Comparison of ENCODE assay signal across 16 mouse cellular contexts in genomic region chr13:47112924-47113323, GRCm38 (mm10). TPM values are rescaled to one million over a fixed set of nuclear protein-coding genes. Genes with fewer than 3 reads are reported as not detected.
DNase-seq lines count a peak whose midpoint lies in the region; ATAC-seq and TF ChIP-seq lines count a peak whose summit lies in the region.
"Had no signal": no experiment of that assay in that cellular context is flagged by ENCODE, and none has a peak within 500 bp of the region (broad histone marks: within the 10 kb centered on the region; RNA-seq: fewer than 3 reads in every experiment).

No protein-coding gene starts in this region.

- no peak for DNase-seq in heart, postnatal 4 days
- DNase-seq in G1E (ENCODE audit: low spot score) = peak; percentile 54
- no peak for DNase-seq in cerebellum, adult 11-12 months
- no peak for DNase-seq in urinary bladder, postnatal 10 days (ENCODE audit: low spot score)
- DNase-seq in hindbrain, embryonic 11.5 days (ENCODE audit: low spot score) = no peak
- DNase-seq: cerebellum, postnatal 25 days; forebrain, postnatal 0 days; gastrocnemius, postnatal 25 days; kidney, adult 18-20 months; thymus, postnatal 4 days had no signal

- H3K4me2 ChIP-seq in heart, embryonic 15.5 days = no peak overlapping the region
- peak overlapping the region; percentile 55 for H3K4me2 ChIP-seq in liver, embryonic 16.5 days (ENCODE audit: low read depth, low read length)
- H3K4me2 ChIP-seq in hindbrain, embryonic 11.5 days (replicated peaks; ENCODE audit: low read depth, low read length) = no peak overlapping the region
- H3K4me2 ChIP-seq: embryonic facial prominence, embryonic 13.5 days; midbrain, embryonic 12.5 days; neural tube, embryonic 12.5 days had no signal

- TF ChIP-seq CTCF in G1E (IDR thresholded peaks at IDR 0.05; ENCODE audit: low read depth, low read length) = no peak

- H3K27ac ChIP-seq in heart, embryonic 15.5 days = peak overlapping the region; percentile 48
- H3K27ac ChIP-seq in liver, embryonic 16.5 days (ENCODE audit: low read length) = peak overlapping the region; percentile 90
- no peak overlapping the region for H3K27ac ChIP-seq in hindbrain, embryonic 11.5 days (ENCODE audit: low read depth, low read length)
- H3K27ac ChIP-seq: embryonic facial prominence, embryonic 13.5 days; midbrain, embryonic 12.5 days; neural tube, embryonic 12.5 days had no signal

- no peak overlapping the region for H3K9ac ChIP-seq in heart, embryonic 15.5 days
- H3K9ac ChIP-seq in liver, embryonic 16.5 days (ENCODE audit: low read depth, low read length) = peak overlapping the region; percentile 34; the same call in 1 of the 2 replicates
- H3K9ac ChIP-seq in hindbrain, embryonic 11.5 days (ENCODE audit: low read depth, low read length) = no peak overlapping the region
- H3K9ac ChIP-seq: embryonic facial prominence, embryonic 13.5 days; forebrain, postnatal 0 days; midbrain, embryonic 12.5 days; neural tube, embryonic 12.5 days had no signal

- H3K4me1 ChIP-seq in heart, embryonic 15.5 days (replicated peaks) = peaks cover 31% of the 10 kb centered on the region
- peaks cover 82% of the 10 kb centered on the region for H3K4me1 ChIP-seq in G1E (ENCODE audit: insufficient read depth, low read depth, low read length)
- peaks cover 55% of the 10 kb centered on the region for H3K4me1 ChIP-seq in liver, embryonic 16.5 days (ENCODE audit: control insufficient read depth, low read depth, low read length)
- no peaks in the 10 kb centered on the region for H3K4me1 ChIP-seq in hindbrain, embryonic 11.5 days (replicated peaks; ENCODE audit: control insufficient read depth, insufficient read depth, low read length)
- H3K4me1 ChIP-seq: midbrain, embryonic 12.5 days; neural tube, embryonic 12.5 days had no signal

- no peaks in the 10 kb centered on the region for H3K9me3 ChIP-seq in heart, embryonic 15.5 days (replicated peaks)
- no peaks in the 10 kb centered on the region for H3K9me3 ChIP-seq in G1E (replicated peaks)
- H3K9me3 ChIP-seq in liver, embryonic 16.5 days (replicated peaks; ENCODE audit: control insufficient read depth, low read length) = no peaks in the 10 kb centered on the region
- H3K9me3 ChIP-seq in hindbrain, embryonic 11.5 days (ENCODE audit: control insufficient read depth, low read length) = no peaks in the 10 kb centered on the region
- H3K9me3 ChIP-seq: embryonic facial prominence, embryonic 13.5 days; midbrain, embryonic 12.5 days; neural tube, embryonic 12.5 days had no signal

- no peaks in the 10 kb centered on the region for H3K27me3 ChIP-seq in heart, embryonic 15.5 days
- no peaks in the 10 kb centered on the region for H3K27me3 ChIP-seq in G1E (ENCODE audit: insufficient read depth, low read length)
- no peaks in the 10 kb centered on the region for H3K27me3 ChIP-seq in liver, embryonic 16.5 days (ENCODE audit: control insufficient read depth, insufficient read depth, low read depth, low read length)
- H3K27me3 ChIP-seq in hindbrain, embryonic 11.5 days (ENCODE audit: control insufficient read depth, insufficient read depth, low read length) = no peaks in the 10 kb centered on the region
- H3K27me3 ChIP-seq: embryonic facial prominence, embryonic 13.5 days; neural tube, embryonic 12.5 days had no signal

- no peaks in the 10 kb centered on the region for H3K36me3 ChIP-seq in heart, embryonic 15.5 days
- no peaks in the 10 kb centered on the region for H3K36me3 ChIP-seq in G1E (replicated peaks)
- H3K36me3 ChIP-seq in liver, embryonic 16.5 days (ENCODE audit: control insufficient read depth, insufficient read depth) = no peaks in the 10 kb centered on the region
- H3K36me3 ChIP-seq in hindbrain, embryonic 11.5 days (ENCODE audit: control insufficient read depth, insufficient read depth, low read length) = no peaks in the 10 kb centered on the region
- H3K36me3 ChIP-seq: embryonic facial prominence, embryonic 13.5 days; midbrain, embryonic 12.5 days; neural tube, embryonic 12.5 days had no signal

- 0 out of 2 replicates have a peak, but pooled peaks have one; percentile 7 for ATAC-seq in heart, embryonic 15.5 days (replicated peaks; ENCODE audit: insufficient number of reproducible peaks, insufficient read depth, low FRiP score, low read depth)
- peak; percentile 71 for ATAC-seq in G1E (ENCODE audit: extremely low read depth, insufficient number of reproducible peaks, low FRiP score, poor library complexity, severe bottlenecking)
- peak; percentile 95 for ATAC-seq in common myeloid progenitor, adult 5-6 weeks (replicated peaks; ENCODE audit: low read depth, poor library complexity, severe bottlenecking)
- ATAC-seq in liver, embryonic 16.5 days (ENCODE audit: low read depth) = peak; percentile 77
- ATAC-seq in hindbrain, embryonic 11.5 days (ENCODE audit: low FRiP score) = no peak
- ATAC-seq: forebrain, postnatal 0 days had no signal

- no peak overlapping the region for H3K4me3 ChIP-seq in heart, embryonic 15.5 days
- peak overlapping the region; percentile 23; the same call in 1 of the 2 replicates for H3K4me3 ChIP-seq in G1E (ENCODE audit: low read depth, low read length)
- H3K4me3 ChIP-seq in liver, embryonic 16.5 days (ENCODE audit: low read depth, low read length) = no peak overlapping the region
- no peak overlapping the region for H3K4me3 ChIP-seq in hindbrain, embryonic 11.5 days (ENCODE audit: low read depth, low read length)
- H3K4me3 ChIP-seq: embryonic facial prominence, embryonic 13.5 days; midbrain, embryonic 12.5 days; neural tube, embryonic 12.5 days had no signal

- 18% methylated on average over 3 of the region's 3 CpGs for WGBS in heart, embryonic 15.5 days
- 12% methylated on average over 3 of the region's 3 CpGs for WGBS in liver, embryonic 16.5 days (ENCODE audit: insufficient replicate concordance)
- 70% methylated on average over 3 of the region's 3 CpGs for WGBS in hindbrain, embryonic 11.5 days

RNA-seq across cellular contexts. Expression of gene Dek, which starts 6.9 kb away (rescaled TPM):
- 141 and 143 TPM in 2 replicates for polyA plus RNA-seq in heart, embryonic 15.5 days (2015; fragmentation: Nextera tagmentation; extraction: Ambion mirVana)
- total RNA-seq in heart, postnatal 4 days (2021) = 10 to 100 TPM; 85.5 to 87.1 TPM
- total RNA-seq in G1E (2014; fragmentation: Nextera tagmentation) (382 and 385 TPM in 2 replicates), G1E (2017) (390 and 495 TPM in 2 replicates)
- 968 and 1,197 TPM in 2 replicates for polyA plus RNA-seq in G1E (2012)
- 700 and 820 TPM in 2 replicates for total RNA-seq in common myeloid progenitor, adult 5-6 weeks (2017)
- polyA plus RNA-seq in liver, embryonic 16.5 days (2015; fragmentation: Nextera tagmentation; extraction: Ambion mirVana) = 294 and 338 TPM in 2 replicates
- polyA plus RNA-seq in hindbrain, embryonic 11.5 days (2014; fragmentation: Nextera tagmentation; extraction: Ambion mirVana) = 312 and 335 TPM in 2 replicates

RNA-seq across cellular contexts. Expression of gene Rnf144b, which starts 9.5 kb away (rescaled TPM):
- 1.5 and 1.7 TPM in 2 replicates for polyA plus RNA-seq in heart, embryonic 15.5 days (2015; fragmentation: Nextera tagmentation; extraction: Ambion mirVana)
- 1 to 10 TPM; 7.3 to 8.1 TPM for total RNA-seq in heart, postnatal 4 days (2021)
- total RNA-seq in G1E (2014; fragmentation: Nextera tagmentation) (7.8 and 8.5 TPM in 2 replicates), G1E (2017) (4.2 and 4.6 TPM in 2 replicates)
- 0.54 and 1.1 TPM in 2 replicates for polyA plus RNA-seq in G1E (2012)
- total RNA-seq in common myeloid progenitor, adult 5-6 weeks (2017) = 1.7 and 3.1 TPM in 2 replicates
- 2.4 and 2.5 TPM in 2 replicates for polyA plus RNA-seq in liver, embryonic 16.5 days (2015; fragmentation: Nextera tagmentation; extraction: Ambion mirVana)
- 1.2 and 1.9 TPM in 2 replicates for polyA plus RNA-seq in hindbrain, embryonic 11.5 days (2014; fragmentation: Nextera tagmentation; extraction: Ambion mirVana)
